Mouse (Mus musculus): ENCODE results near the gene Hist1h2br. TPM values are rescaled to one million over a fixed set of nuclear protein-coding genes. Genes with fewer than 3 reads are reported as not detected.
"Not testable (repeated sequence)": the region's sequence is repeated elsewhere in the genome, so short reads cannot be mapped to it uniquely, and the experiment has no call there.

The Hist1h2br gene
- polyA plus RNA-seq (2014; fragmentation: Nextera tagmentation; extraction: Ambion mirVana): 12.6 and 19.7 TPM in 2 replicates

GRCm38 (mm10) chr13:21833461-21833860, at the start of gene Hist1h2br, which contains the start of gene Hist1h2ap:
Gene Hist1h2br, plus strand, starts transcription at chr13:21833743.
Gene Hist1h2ap, minus strand, starts transcription at chr13:21833507.
- H3K36me3 ChIP-seq (ENCODE audit: control insufficient read depth, insufficient read depth, low read length); H3K9ac ChIP-seq (ENCODE audit: low read depth, low read length); H3K4me1 ChIP-seq (replicated peaks; ENCODE audit: control insufficient read depth, insufficient read depth, low read length); DNase-seq (ENCODE audit: low spot score); H3K4me2 ChIP-seq; H3K27me3 ChIP-seq (replicated peaks; ENCODE audit: control insufficient read depth, insufficient read depth, low read length); H3K4me3 ChIP-seq (ENCODE audit: low read depth, low read length); H3K9me3 ChIP-seq (ENCODE audit: control insufficient read depth, low read length); H3K27ac ChIP-seq (ENCODE audit: low read depth, low read length): not testable (repeated sequence)
- ATAC-seq (replicated peaks; ENCODE audit: low FRiP score): peak; percentile 83
- WGBS: no CpG with 5 or more reads among the region's 24 CpGs

GRCm38 (mm10) chr13:21784311-21784710, 49.2 kb upstream of the Hist1h2br start:
- WGBS: 43% methylated on average over 6 of the region's 6 CpGs
- ATAC-seq (replicated peaks; ENCODE audit: low FRiP score): no peak
- H3K4me3 ChIP-seq (ENCODE audit: low read depth, low read length): peak overlapping the region; percentile 44; the same call in 1 of the 2 replicates

GRCm38 (mm10) chr13:21786189-21786898, 47.2 kb upstream of the Hist1h2br start:
- DNase-seq (ENCODE audit: low spot score) (no peak), ATAC-seq (replicated peaks; ENCODE audit: low FRiP score) (no peak)
- Histone ChIP-seq H3K9me3 (ENCODE audit: control insufficient read depth, low read length) (no peaks in the 10 kb centered on the region), H3K4me3 (ENCODE audit: low read depth, low read length) (peak overlapping the region; percentile 41), H3K4me2 (peak overlapping the region; percentile 66), H3K27me3 (replicated peaks; ENCODE audit: control insufficient read depth, insufficient read depth, low read length) (no peaks in the 10 kb centered on the region), H3K4me1 (replicated peaks; ENCODE audit: control insufficient read depth, insufficient read depth, low read length) (peaks cover 24% of the 10 kb centered on the region), H3K9ac (ENCODE audit: low read depth, low read length) (peak overlapping the region; percentile 73), H3K27ac (ENCODE audit: low read depth, low read length) (peak overlapping the region; percentile 96), H3K36me3 (ENCODE audit: control insufficient read depth, insufficient read depth, low read length) (no peaks in the 10 kb centered on the region)
- 8% methylated on average over 8 of the region's 8 CpGs for WGBS

More at GRCm38 (mm10) chr13:21784311-21784710, 49.2 kb upstream of the Hist1h2br start:
- no peaks in the 10 kb centered on the region for H3K36me3 ChIP-seq (ENCODE audit: control insufficient read depth, insufficient read depth, low read length)
- peak overlapping the region; percentile 73 for H3K9ac ChIP-seq (ENCODE audit: low read depth, low read length)
- H3K4me2 ChIP-seq: peak overlapping the region; percentile 62
- no peaks in the 10 kb centered on the region for H3K9me3 ChIP-seq (ENCODE audit: control insufficient read depth, low read length)
- no peaks in the 10 kb centered on the region for H3K27me3 ChIP-seq (replicated peaks; ENCODE audit: control insufficient read depth, insufficient read depth, low read length)
- peak overlapping the region; percentile 98 for H3K27ac ChIP-seq (ENCODE audit: low read depth, low read length)
- peaks cover 24% of the 10 kb centered on the region for H3K4me1 ChIP-seq (replicated peaks; ENCODE audit: control insufficient read depth, insufficient read depth, low read length)
- peak; percentile 41 for DNase-seq (ENCODE audit: low spot score)

DNA sequence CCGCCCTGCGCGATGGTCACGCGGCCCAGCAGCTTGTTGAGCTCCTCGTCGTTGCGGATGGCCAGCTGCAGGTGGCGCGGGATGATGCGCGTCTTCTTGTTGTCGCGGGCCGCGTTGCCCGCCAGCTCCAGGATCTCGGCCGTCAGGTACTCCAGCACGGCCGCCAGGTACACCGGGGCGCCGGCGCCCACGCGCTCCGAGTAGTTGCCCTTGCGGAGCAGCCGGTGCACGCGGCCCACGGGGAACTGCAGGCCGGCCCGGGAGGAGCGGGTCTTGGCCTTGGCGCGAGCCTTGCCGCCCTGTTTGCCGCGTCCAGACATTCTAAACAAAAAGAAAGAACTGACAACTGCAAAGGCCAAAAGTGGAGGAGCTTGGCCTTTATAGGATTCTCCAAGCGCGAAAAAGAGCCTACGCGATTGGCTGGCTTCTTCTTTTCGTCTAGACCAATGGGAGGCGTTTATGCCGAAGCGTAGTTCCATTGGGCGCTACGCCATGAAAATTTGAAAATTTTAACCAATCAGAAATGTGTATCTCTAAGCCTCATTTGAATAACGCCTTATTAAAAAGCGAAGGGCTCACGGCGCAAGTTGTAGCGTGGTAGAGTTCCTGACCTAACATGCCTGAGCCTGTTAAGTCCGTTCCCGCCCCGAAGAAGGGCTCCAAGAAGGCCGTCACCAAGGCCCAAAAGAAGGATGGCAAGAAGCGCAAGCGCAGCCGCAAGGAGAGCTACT, 46.5 kb upstream of the Hist1h2br start, which contains the start of the genes Hist1h2an and Hist1h2bp:
Gene Hist1h2an (minus strand): TSS at position 320 of the 731 bp plus-strand sequence.
Gene Hist1h2bp (plus strand): TSS at position 563 of the 731 bp plus-strand sequence.
- not testable (repeated sequence) for H3K27me3 ChIP-seq (replicated peaks; ENCODE audit: control insufficient read depth, insufficient read depth, low read length); H3K36me3 ChIP-seq (ENCODE audit: control insufficient read depth, insufficient read depth, low read length); H3K9me3 ChIP-seq (ENCODE audit: control insufficient read depth, low read length)
- DNase-seq (ENCODE audit: low spot score) (peak; percentile 82), ATAC-seq (replicated peaks; ENCODE audit: low FRiP score) (peak; percentile 86)
- WGBS: under 1% methylated on average over 34 of the region's 63 CpGs
- peak within 1 kb of the TSS; percentile 96 for H3K27ac ChIP-seq (ENCODE audit: low read depth, low read length)
- H3K9ac ChIP-seq (ENCODE audit: low read depth, low read length): peak within 1 kb of the TSS; percentile 73
- peak within 1 kb of the TSS; percentile 66 for H3K4me2 ChIP-seq
- H3K4me1 ChIP-seq (replicated peaks; ENCODE audit: control insufficient read depth, insufficient read depth, low read length): peaks cover 24% of the 10 kb centered on the region
- peak within 1 kb of the TSS; percentile 41 for H3K4me3 ChIP-seq (ENCODE audit: low read depth, low read length)

- Histone ChIP-seq H3K36me3 (ENCODE audit: control insufficient read depth, insufficient read depth, low read length) (no peaks in the 10 kb centered on the region), H3K9ac (ENCODE audit: low read depth, low read length) (peak overlapping the region; percentile 63), H3K27me3 (replicated peaks; ENCODE audit: control insufficient read depth, insufficient read depth, low read length) (no peaks in the 10 kb centered on the region), H3K9me3 (ENCODE audit: control insufficient read depth, low read length) (no peaks in the 10 kb centered on the region), H3K27ac (ENCODE audit: low read depth, low read length) (peak overlapping the region; percentile 89), H3K4me3 (ENCODE audit: low read depth, low read length) (peak overlapping the region; percentile 27), H3K4me1 (replicated peaks; ENCODE audit: control insufficient read depth, insufficient read depth, low read length) (peaks cover 24% of the 10 kb centered on the region), H3K4me2 (peak overlapping the region; percentile 63)
- 0 out of 2 replicates have a peak, but pooled peaks have one; percentile 3 for ATAC-seq (replicated peaks; ENCODE audit: low FRiP score)
- 23% methylated on average over 14 of the region's 21 CpGs for WGBS
- no peak for DNase-seq (ENCODE audit: low spot score)
These were observed 45.6 kb upstream of the Hist1h2br start for GRCm38 (mm10) chr13:21787760-21788593.

- WGBS: 47% methylated on average over 6 of the region's 6 CpGs
- DNase-seq (ENCODE audit: low spot score): no peak
- H3K9ac ChIP-seq (ENCODE audit: low read depth, low read length): 0 out of 2 replicates have a peak overlapping the region, but pooled peaks have one; percentile 10
- H3K9me3 ChIP-seq (ENCODE audit: control insufficient read depth, low read length): no peaks in the 10 kb centered on the region
- ATAC-seq (replicated peaks; ENCODE audit: low FRiP score): no peak
- no peaks in the 10 kb centered on the region for H3K36me3 ChIP-seq (ENCODE audit: control insufficient read depth, insufficient read depth, low read length)
- H3K4me2 ChIP-seq: no peak overlapping the region
- no peaks in the 10 kb centered on the region for H3K27me3 ChIP-seq (replicated peaks; ENCODE audit: control insufficient read depth, insufficient read depth, low read length)
- peaks cover 19% of the 10 kb centered on the region for H3K4me1 ChIP-seq (replicated peaks; ENCODE audit: control insufficient read depth, insufficient read depth, low read length)
- H3K4me3 ChIP-seq (ENCODE audit: low read depth, low read length): no peak overlapping the region
- H3K27ac ChIP-seq (ENCODE audit: low read depth, low read length): peak overlapping the region; percentile 19; the same call in 1 of the 2 replicates
These were observed 43.6 kb upstream of the Hist1h2br start for GRCm38 (mm10) chr13:21789925-21790324.

GRCm38 (mm10) chr13:21790601-21791283, 42.8 kb upstream of the Hist1h2br start:
- ATAC-seq (replicated peaks; ENCODE audit: low FRiP score): no peak
- Histone ChIP-seq H3K4me2 (peak overlapping the region; percentile 51), H3K4me1 (replicated peaks; ENCODE audit: control insufficient read depth, insufficient read depth, low read length) (peaks cover 15% of the 10 kb centered on the region), H3K9me3 (ENCODE audit: control insufficient read depth, low read length) (no peaks in the 10 kb centered on the region), H3K9ac (ENCODE audit: low read depth, low read length) (0 out of 2 replicates have a peak overlapping the region, but pooled peaks have one; percentile 37), H3K36me3 (ENCODE audit: control insufficient read depth, insufficient read depth, low read length) (no peaks in the 10 kb centered on the region), H3K27me3 (replicated peaks; ENCODE audit: control insufficient read depth, insufficient read depth, low read length) (no peaks in the 10 kb centered on the region), H3K4me3 (ENCODE audit: low read depth, low read length) (no peak overlapping the region), H3K27ac (ENCODE audit: low read depth, low read length) (no peak overlapping the region)
- no peak for DNase-seq (ENCODE audit: low spot score)
- 23% methylated on average over 18 of the region's 18 CpGs for WGBS

Measured in liver, embryonic 11.5 days (tissue).